Mouse (Mus musculus) neural tube, embryonic 15.5 days (tissue): ENCODE data around the gene Kdsr. TPM values are rescaled to one million over a fixed set of nuclear protein-coding genes. Genes with fewer than 3 reads are reported as not detected.

Experiments
- ATAC-seq: fragments of 200-750 bp; cut with Nextera tagmentation; 2 replicates; pipeline ENCODE4 v1.8.0; 2017; ENCODE audit warnings: mild to moderate bottlenecking, moderate TSS enrichment, moderate library complexity; ENCODE audit not compliant: low FRiP score
- H3K27ac ChIP-seq: fragments of 300-500 bp; sonication (generic); replicated peaks from 2 replicates; pipeline ENCODE4 v1.5.1; 2015; ENCODE audit warnings: mild to moderate bottlenecking, inconsistent platforms
- H3K27me3 ChIP-seq: fragments of 300-500 bp; sonication (generic); replicated peaks from 2 replicates; pipeline ENCODE4 v1.6.1; 2015; ENCODE audit warnings: inconsistent platforms
- H3K36me3 ChIP-seq: fragments of 300-500 bp; sonication (generic); 2 replicates; pipeline ENCODE4 v1.6.1; 2015; ENCODE audit warnings: inconsistent platforms
- H3K4me1 ChIP-seq: fragments of 300-500 bp; sonication (generic); 2 replicates; pipeline ENCODE4 v1.6.1; 2015; ENCODE audit warnings: inconsistent platforms
- H3K4me2 ChIP-seq: fragments of 300-500 bp; sonication (generic); 2 replicates; pipeline ENCODE4 v1.6.1; 2015; ENCODE audit warnings: inconsistent platforms, mild to moderate bottlenecking, moderate library complexity
- H3K4me3 ChIP-seq: fragments of 300-500 bp; sonication (generic); replicated peaks from 2 replicates; pipeline ENCODE4 v1.5.1; 2015; ENCODE audit warnings: mild to moderate bottlenecking, inconsistent platforms
- H3K9ac ChIP-seq: fragments of 300-500 bp; sonication (generic); replicated peaks from 2 replicates; pipeline ENCODE4 v1.6.1; 2015; ENCODE audit warnings: mild to moderate bottlenecking, inconsistent platforms
- H3K9me3 ChIP-seq: fragments of 300-500 bp; sonication (generic); replicated peaks from 2 replicates; pipeline ENCODE4 v1.6.1; 2016; ENCODE audit warnings: inconsistent platforms
- WGBS: fragments of 180-500 bp; shearing (Covaris S2); methylation state at CpG from one replicate; pipeline ENCODE4 v1.1.7; 2015; ENCODE audit warnings: mixed read lengths; 5-methylcytosine and 5-hydroxymethylcytosine counted together
- polyA plus RNA-seq: library from polyadenylated mRNA; unstranded; fragments of >200 nt; fragmentation: Nextera tagmentation; extraction: Ambion mirVana; gene quantifications from 2 replicates; pipeline ENCODE4 v1.2.1, GENCODE M21; 2015

Kdsr gene
- polyA plus RNA-seq, 1 experiment from 2014 or later = 10.1 TPM

GRCm38 (mm10) chr1:106764281-106764680 lies 4.8 kb upstream of the Kdsr start:
- no peak overlapping the region for H3K9ac ChIP-seq
- no peak overlapping the region for H3K27ac ChIP-seq
- 93% methylated on average over 3 of the region's 3 CpGs for WGBS
- no peaks in the 10 kb centered on the region for H3K27me3 ChIP-seq
- no peak overlapping the region for H3K4me3 ChIP-seq
- H3K4me2 ChIP-seq = no peak overlapping the region
- H3K4me1 ChIP-seq = 0 out of 2 replicates have a peak, but pooled peaks cover 3% of the 10 kb centered on the region
- no peak for ATAC-seq
- H3K9me3 ChIP-seq = no peaks in the 10 kb centered on the region
- peaks cover 39% of the 10 kb centered on the region for H3K36me3 ChIP-seq

GRCm38 (mm10) chr1:106760750-106761149 lies 1.2 kb upstream of the Kdsr start:
- H3K36me3 ChIP-seq = peaks cover 11% of the 10 kb centered on the region; the same call in 1 of the 2 replicates
- no peak overlapping the region for H3K9ac ChIP-seq
- H3K4me2 ChIP-seq = peak overlapping the region; percentile 98; the same call in 1 of the 2 replicates
- H3K4me1 ChIP-seq = peaks cover 21% of the 10 kb centered on the region
- no peak for ATAC-seq
- no peaks in the 10 kb centered on the region for H3K27me3 ChIP-seq
- WGBS = 90% methylated on average over 3 of the region's 3 CpGs
- no peaks in the 10 kb centered on the region for H3K9me3 ChIP-seq
- H3K27ac ChIP-seq = no peak overlapping the region
- no peak overlapping the region for H3K4me3 ChIP-seq

GRCm38 (mm10) chr1:106758734-106759571 lies 574 bp downstream of the Kdsr start:
- H3K4me2 ChIP-seq = peak overlapping the region; percentile 98
- H3K27ac ChIP-seq = peak overlapping the region; percentile 89
- peak; percentile 60 for ATAC-seq
- H3K4me1 ChIP-seq = peaks cover 21% of the 10 kb centered on the region
- H3K9ac ChIP-seq = peak overlapping the region; percentile 71
- H3K4me3 ChIP-seq = peak overlapping the region; percentile 78
- H3K9me3 ChIP-seq = no peaks in the 10 kb centered on the region
- WGBS = 6% methylated on average over 34 of the region's 34 CpGs
- no peaks in the 10 kb centered on the region for H3K27me3 ChIP-seq
- H3K36me3 ChIP-seq = no peaks in the 10 kb centered on the region

GRCm38 (mm10) chr1:106756633-106757032 lies 2.9 kb downstream of the Kdsr start:
- Histone ChIP-seq H3K9me3 (no peaks in the 10 kb centered on the region), H3K4me1 (peaks cover 21% of the 10 kb centered on the region), H3K36me3 (peaks cover 10% of the 10 kb centered on the region; the same call in 1 of the 2 replicates)

GRCm38 (mm10) chr1:106752013-106752412 lies 7.5 kb downstream of the Kdsr start:
- ATAC-seq = no peak
- Histone ChIP-seq H3K4me1 (no peaks in the 10 kb centered on the region), H3K9ac (no peak overlapping the region), H3K4me2 (no peak overlapping the region), H3K27me3 (no peaks in the 10 kb centered on the region), H3K9me3 (no peaks in the 10 kb centered on the region), H3K27ac (no peak overlapping the region), H3K36me3 (peaks cover 23% of the 10 kb centered on the region), H3K4me3 (no peak overlapping the region)
- 95% methylated on average over 5 of the region's 5 CpGs for WGBS

More at GRCm38 (mm10) chr1:106756633-106757032, 2.9 kb downstream of the Kdsr start:
- no peak overlapping the region for H3K27ac ChIP-seq
- no peak overlapping the region for H3K4me3 ChIP-seq
- no peak for ATAC-seq
- WGBS = 92% methylated on average over 4 of the region's 4 CpGs
- H3K9ac ChIP-seq = no peak overlapping the region
- H3K4me2 ChIP-seq = no peak overlapping the region
- no peaks in the 10 kb centered on the region for H3K27me3 ChIP-seq

- no peak overlapping the region for H3K4me3 ChIP-seq
- no peak overlapping the region for H3K27ac ChIP-seq
- no peak overlapping the region for H3K9ac ChIP-seq
- H3K4me1 ChIP-seq = no peaks in the 10 kb centered on the region
- no peak for ATAC-seq
- H3K36me3 ChIP-seq = peaks cover 35% of the 10 kb centered on the region
- H3K4me2 ChIP-seq = no peak overlapping the region
- WGBS = 77% methylated on average over 1 of the region's 1 CpGs
- no peaks in the 10 kb centered on the region for H3K9me3 ChIP-seq
- H3K27me3 ChIP-seq = no peaks in the 10 kb centered on the region
These were observed 8.9 kb downstream of the Kdsr start for GRCm38 (mm10) chr1:106750656-106751055.

GRCm38 (mm10) chr1:106748555-106749315 lies 10.8 kb downstream of the Kdsr start:
- Histone ChIP-seq H3K27me3 (no peaks in the 10 kb centered on the region), H3K36me3 (peaks cover 35% of the 10 kb centered on the region), H3K9ac (no peak overlapping the region), H3K4me2 (no peak overlapping the region), H3K9me3 (no peaks in the 10 kb centered on the region), H3K27ac (no peak overlapping the region), H3K4me3 (no peak overlapping the region), H3K4me1 (no peaks in the 10 kb centered on the region)
- 94% methylated on average over 6 of the region's 6 CpGs for WGBS
- no peak for ATAC-seq

GRCm38 (mm10) chr1:106742980-106743379 lies 16.5 kb downstream of the Kdsr start:
- Histone ChIP-seq H3K4me2 (no peak overlapping the region), H3K4me3 (no peak overlapping the region), H3K9ac (no peak overlapping the region), H3K4me1 (no peaks in the 10 kb centered on the region), H3K36me3 (peaks cover 31% of the 10 kb centered on the region), H3K27me3 (no peaks in the 10 kb centered on the region), H3K27ac (no peak overlapping the region), H3K9me3 (no peaks in the 10 kb centered on the region)
- ATAC-seq = no peak
- WGBS = 93% methylated on average over 6 of the region's 6 CpGs

- no peaks in the 10 kb centered on the region for H3K9me3 ChIP-seq
- no peak overlapping the region for H3K9ac ChIP-seq
- H3K27ac ChIP-seq = no peak overlapping the region
- no peaks in the 10 kb centered on the region for H3K4me1 ChIP-seq
- WGBS = 95% methylated on average over 4 of the region's 4 CpGs
- H3K4me3 ChIP-seq = no peak overlapping the region
- peaks cover 18% of the 10 kb centered on the region for H3K36me3 ChIP-seq
- H3K27me3 ChIP-seq = no peaks in the 10 kb centered on the region
- ATAC-seq = no peak
- no peak overlapping the region for H3K4me2 ChIP-seq
These were observed 18.8 kb downstream of the Kdsr start for GRCm38 (mm10) chr1:106740735-106741134.

GRCm38 (mm10) chr1:106739810-106740209 lies 19.7 kb downstream of the Kdsr start:
- no peak for ATAC-seq
- no peak overlapping the region for H3K27ac ChIP-seq
- no peak overlapping the region for H3K4me2 ChIP-seq
- H3K4me1 ChIP-seq = no peaks in the 10 kb centered on the region
- WGBS = 94% methylated on average over 5 of the region's 5 CpGs
- no peaks in the 10 kb centered on the region for H3K27me3 ChIP-seq
- no peak overlapping the region for H3K4me3 ChIP-seq
- no peaks in the 10 kb centered on the region for H3K9me3 ChIP-seq
- H3K9ac ChIP-seq = no peak overlapping the region
- H3K36me3 ChIP-seq = peaks cover 18% of the 10 kb centered on the region

GRCm38 (mm10) chr1:106738092-106738491 lies 21.4 kb downstream of the Kdsr start:
- no peak overlapping the region for H3K9ac ChIP-seq
- ATAC-seq = no peak
- H3K4me3 ChIP-seq = no peak overlapping the region
- H3K27ac ChIP-seq = no peak overlapping the region
- no peaks in the 10 kb centered on the region for H3K9me3 ChIP-seq
- no peaks in the 10 kb centered on the region for H3K27me3 ChIP-seq
- 83% methylated on average over 3 of the region's 3 CpGs for WGBS
- peaks cover 26% of the 10 kb centered on the region for H3K36me3 ChIP-seq
- no peak overlapping the region for H3K4me2 ChIP-seq
- H3K4me1 ChIP-seq = no peaks in the 10 kb centered on the region

- Histone ChIP-seq H3K4me2 (no peak overlapping the region), H3K4me3 (no peak overlapping the region), H3K9me3 (no peaks in the 10 kb centered on the region), H3K27ac (no peak overlapping the region), H3K4me1 (no peaks in the 10 kb centered on the region), H3K9ac (no peak overlapping the region), H3K27me3 (no peaks in the 10 kb centered on the region), H3K36me3 (peaks cover 18% of the 10 kb centered on the region)
- 92% methylated on average over 8 of the region's 8 CpGs for WGBS
- ATAC-seq = no peak
These were observed 23.3 kb downstream of the Kdsr start for GRCm38 (mm10) chr1:106736211-106736610.
